Mouse (Mus musculus) mesoderm, embryonic 11.5 days (tissue): Measurements from ENCODE around the gene Dennd2a.
A peak's percentile ranks its signal among the peaks of the same experiment; 100 is the strongest.
"Not testable (repeated sequence)": the region's sequence is repeated elsewhere in the genome, so short reads cannot be mapped to it uniquely, and the experiment has no call there.

Experiments used
- DNase-seq: peaks from one replicate; pipeline ENCODE4 v3.0.0-alpha.2; 2012; ENCODE audit warnings: low read depth, low spot score

Dennd2a gene

GRCm38 (mm10) chr6:39419851-39420721 lies 137.6 kb downstream of the Dennd2a start, which contains the start of gene Mkrn1:
Gene Mkrn1 (minus strand): TSS chr6:39420462.
- peak; percentile 86 for DNase-seq

- no peak for DNase-seq
Measured at GRCm38 (mm10) chr6:39419386-39419850, 138.2 kb downstream of the Dennd2a start.

GRCm38 (mm10) chr6:39416654-39417053 lies 141.0 kb downstream of the Dennd2a start:
- DNase-seq = not testable (repeated sequence)

GRCm38 (mm10) chr6:39415762-39416161 lies 141.9 kb downstream of the Dennd2a start:
- DNase-seq = peak; percentile 67

- DNase-seq = no peak
Measured at GRCm38 (mm10) chr6:39414106-39414505, 143.6 kb downstream of the Dennd2a start.
